Mouse (Mus musculus): Measurements from ENCODE around the gene Pakap.

Gene Pakap

GRCm38 (mm10) chr4:57927464-57928205 lies 359.7 kb downstream of the Pakap start:
- no peak for DNase-seq

- DNase-seq: no peak
Measured at GRCm38 (mm10) chr4:57930559-57931170, 362.7 kb downstream of the Pakap start.

- no peak for DNase-seq
Measured at GRCm38 (mm10) chr4:57934181-57934580, 366.2 kb downstream of the Pakap start.

- no peak for DNase-seq
Measured at GRCm38 (mm10) chr4:57937292-57937691, 369.3 kb downstream of the Pakap start.

- no peak for DNase-seq
Measured at GRCm38 (mm10) chr4:57940631-57941030, 372.7 kb downstream of the Pakap start.

- no peak for DNase-seq
Measured at GRCm38 (mm10) chr4:57942892-57943291, 374.9 kb downstream of the Pakap start.

Data from right cerebral cortex, postnatal 4 days (tissue).